Mouse (Mus musculus) left cerebral cortex, adult 18-20 months (tissue): ENCODE results near the gene Prox2. TPM values are rescaled to one million over a fixed set of nuclear protein-coding genes. Genes with fewer than 3 reads are reported as not detected.

Experiments used
- DNase-seq, 2 experiments: peaks; one replicate each; pipeline ENCODE4 v3.0.0; 2021 to 2022; ENCODE audit warnings: low spot score in 2 of 2, mixed read lengths in 1 of 2
- total RNA-seq, 2 experiments: library from RNA; stranded (reverse); gene quantifications; 2 replicates each; pipeline ENCODE4 v1.2.3; 2021

The Prox2 gene
- total RNA-seq, 2 experiments from 2014 or later = 1.00 to 2.3 TPM

DNA sequence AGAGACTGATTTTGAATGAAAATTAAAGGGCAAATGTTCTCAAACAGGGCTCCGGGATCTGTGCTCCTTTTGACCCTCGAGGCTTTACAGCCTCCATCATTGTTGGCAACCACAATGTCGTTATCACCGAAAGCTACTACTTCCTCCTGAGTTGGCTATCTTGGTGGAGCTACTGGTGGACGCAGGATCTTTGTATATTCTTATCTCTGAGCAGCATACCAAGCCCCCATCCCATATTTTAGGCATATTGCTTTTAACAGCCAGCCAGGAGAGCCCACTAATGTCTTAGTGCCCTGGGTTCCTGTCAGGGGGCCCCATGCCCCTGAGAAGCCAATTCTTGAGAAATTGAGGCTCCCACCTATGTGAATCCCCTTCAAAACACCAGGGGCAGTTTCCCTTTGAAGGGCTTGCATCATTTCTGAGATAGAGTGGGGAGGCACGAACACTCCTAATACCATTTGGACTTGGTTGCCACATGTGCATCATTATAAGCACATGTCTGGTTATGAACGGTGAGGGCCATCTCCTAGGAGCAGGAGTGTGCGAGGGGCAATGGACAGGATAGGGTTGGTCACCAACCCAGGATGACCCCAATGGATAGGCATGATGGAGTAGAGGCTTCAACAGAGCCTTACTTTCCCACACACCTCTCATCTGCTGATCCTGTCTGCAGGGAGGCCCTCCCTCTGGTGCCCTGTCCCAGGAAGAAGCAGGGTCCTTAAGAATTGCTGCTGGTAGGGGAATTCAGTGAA is 23.7 kb upstream of the Prox2 start:
- no peak for DNase-seq

GRCm38 (mm10) chr12:85131361-85131760 is 20.8 kb upstream of the Prox2 start:
- no peak for DNase-seq

GRCm38 (mm10) chr12:85129426-85129978 is 18.9 kb upstream of the Prox2 start:
- no peak for DNase-seq

DNA sequence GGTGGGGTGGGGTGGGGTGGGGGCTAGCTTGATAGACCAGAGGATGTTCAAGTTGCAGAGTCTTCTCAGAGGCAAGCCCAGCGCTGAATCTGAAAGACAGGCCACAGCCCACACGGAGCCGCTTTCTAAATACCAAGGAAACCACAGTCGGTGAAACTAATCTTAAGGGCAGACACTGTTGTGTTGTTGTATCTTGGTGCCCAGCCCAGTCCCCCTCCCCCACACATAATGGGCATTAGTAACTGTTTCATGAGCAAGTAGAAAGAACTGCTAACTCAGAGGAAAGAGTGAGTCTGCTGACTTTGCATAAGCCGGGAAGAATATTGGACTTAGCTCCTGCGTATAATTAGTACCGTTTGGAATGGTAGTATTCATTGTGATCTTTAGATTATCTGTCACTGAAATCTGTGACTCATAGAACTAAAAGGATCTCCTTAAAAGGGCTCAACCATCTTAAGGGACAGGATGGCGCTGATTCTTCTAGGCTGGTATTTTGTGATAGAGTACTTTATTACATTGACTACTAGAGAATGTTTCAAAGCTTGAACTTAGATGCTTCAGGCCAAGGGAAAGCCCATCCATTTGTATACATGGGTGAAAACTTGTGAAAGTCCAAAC is 16.5 kb upstream of the Prox2 start:
- DNase-seq = no peak

GRCm38 (mm10) chr12:85124751-85125150 is 14.2 kb upstream of the Prox2 start:
- no peak for DNase-seq

DNA sequence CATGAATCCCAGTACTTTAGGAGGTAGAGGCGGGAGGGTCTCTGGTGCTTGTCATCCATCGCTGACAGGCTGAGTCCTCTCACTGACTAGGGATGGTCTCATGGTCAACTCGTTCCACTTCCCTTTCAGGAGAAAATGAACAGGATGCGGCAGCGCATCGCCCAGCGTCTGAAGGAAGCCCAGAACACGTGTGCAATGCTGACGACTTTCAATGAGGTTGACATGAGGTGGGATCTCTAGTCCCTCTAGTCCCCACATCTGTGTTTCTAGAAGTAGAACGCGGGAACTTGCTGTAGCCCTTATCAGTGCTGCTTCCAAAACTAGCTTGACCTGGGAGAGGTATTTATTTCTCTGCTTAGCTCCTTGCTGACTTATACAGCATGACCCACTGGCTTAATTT is 13.1 kb upstream of the Prox2 start:
- DNase-seq = no peak

GRCm38 (mm10) chr12:85123108-85123530 is 12.6 kb upstream of the Prox2 start:
- no peak for DNase-seq

DNA sequence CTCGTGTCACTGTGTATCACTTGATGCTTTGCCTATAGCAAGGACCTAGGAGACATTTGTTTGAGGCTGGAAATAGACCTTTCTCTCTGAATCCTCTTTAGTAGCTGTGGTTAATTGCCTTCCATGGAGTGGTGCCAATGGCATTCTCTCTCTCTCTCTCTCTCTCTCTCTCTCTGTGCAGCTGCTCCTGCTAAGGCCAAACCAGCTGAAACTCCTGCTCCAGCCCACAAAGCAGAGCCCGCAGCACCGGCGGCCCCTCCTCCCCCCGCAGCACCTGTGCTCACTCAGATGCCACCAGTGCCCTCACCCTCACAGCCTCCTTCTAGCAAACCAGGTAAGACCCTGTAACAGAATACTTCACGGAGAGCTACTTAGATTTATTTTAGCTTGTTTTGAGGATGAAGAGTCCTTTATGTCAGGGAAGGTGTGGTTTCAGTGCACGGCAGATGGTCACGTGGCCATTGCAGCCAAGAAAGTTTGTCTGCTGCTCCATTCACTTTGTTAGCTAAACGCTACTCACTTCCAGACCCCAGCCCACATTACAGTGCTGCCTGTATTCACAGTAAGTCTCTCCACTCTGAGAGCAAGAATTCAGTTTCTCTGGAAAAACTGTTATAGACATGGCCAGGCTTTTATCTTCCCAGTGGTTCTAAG is 11.4 kb upstream of the Prox2 start:
- DNase-seq = no peak

DNA sequence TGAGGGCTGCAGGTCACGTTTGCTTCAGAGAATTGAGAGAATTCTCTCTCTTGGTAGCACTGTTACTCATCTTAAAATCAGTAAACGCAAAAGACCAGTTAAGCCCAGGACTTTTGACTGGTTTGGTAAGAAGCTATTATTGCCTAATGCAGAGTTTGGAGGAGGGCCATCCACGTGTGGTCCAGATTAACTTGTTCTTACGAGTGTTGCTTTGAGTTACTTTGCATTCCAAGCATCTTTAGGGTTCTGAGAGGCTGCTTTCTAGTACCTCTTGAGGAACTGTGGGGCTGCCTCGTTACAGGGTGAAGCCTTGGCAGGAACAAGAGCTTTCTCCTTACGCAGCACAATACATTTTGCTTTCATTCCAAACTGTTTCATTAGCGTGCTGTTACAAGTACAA is 5.1 kb upstream of the Prox2 start:
- DNase-seq = no peak

- no peak for DNase-seq
Observed at GRCm38 (mm10) chr12:85113917-85114316, 3.4 kb upstream of the Prox2 start.

GRCm38 (mm10) chr12:85113337-85113736 is 2.8 kb upstream of the Prox2 start:
- DNase-seq = no peak

DNA sequence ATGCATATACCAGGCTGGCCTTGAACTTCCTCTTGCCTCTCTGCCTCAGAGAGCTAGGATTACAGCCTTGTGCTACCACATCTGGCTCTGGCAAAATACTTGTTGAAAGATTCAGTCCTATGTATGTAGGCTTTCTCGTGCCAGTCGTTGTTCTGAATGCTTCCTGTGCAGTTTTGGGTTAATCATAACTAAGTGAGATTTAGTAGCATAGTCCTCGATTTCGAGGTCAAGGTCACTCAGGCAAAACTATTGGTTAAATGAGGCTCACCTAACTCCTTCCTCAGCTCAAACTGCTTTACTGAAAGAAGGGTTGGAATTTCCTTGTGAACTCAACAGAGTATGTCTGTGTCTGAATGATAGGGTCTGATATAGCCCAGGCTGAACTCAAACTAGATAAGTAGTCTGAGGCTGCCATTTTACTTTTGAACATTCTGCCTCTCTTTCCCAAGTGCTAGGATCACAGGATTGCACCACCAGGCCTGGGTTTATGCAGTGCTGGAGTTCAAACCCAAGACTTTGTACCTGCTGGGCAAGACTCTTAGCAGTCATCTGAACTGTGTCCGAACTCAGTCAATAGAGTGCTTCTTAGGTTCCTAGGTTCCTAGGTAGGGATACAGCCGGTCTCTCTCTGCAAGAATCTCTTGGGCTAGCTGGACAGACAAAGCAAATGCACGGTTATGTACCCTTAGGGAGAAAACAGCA is 2.1 kb upstream of the Prox2 start:
- no peak for DNase-seq

GRCm38 (mm10) chr12:85110011-85110697 is 405 bp downstream of the Prox2 start:
- no peak for DNase-seq

DNA sequence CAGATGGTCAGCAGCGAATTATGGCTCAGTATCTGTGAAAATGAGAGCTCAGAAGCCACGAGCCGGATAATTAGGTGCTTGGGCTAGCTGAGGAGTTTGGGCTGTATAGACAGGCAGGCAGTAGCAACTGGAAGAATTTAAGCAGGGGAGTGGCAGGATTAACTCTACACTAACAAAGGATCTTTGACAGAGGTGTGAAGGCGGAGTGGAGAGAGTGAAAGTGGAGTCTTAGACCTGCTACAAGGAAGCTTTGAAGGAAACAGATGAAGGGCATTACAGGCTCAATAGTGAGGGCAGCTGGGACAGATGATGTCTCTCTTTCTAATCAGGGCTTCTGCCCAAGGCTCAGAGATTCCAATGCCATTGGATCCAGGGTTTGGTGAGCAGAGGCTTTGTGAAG is 1.1 kb downstream of the Prox2 start:
- no peak for DNase-seq

DNA sequence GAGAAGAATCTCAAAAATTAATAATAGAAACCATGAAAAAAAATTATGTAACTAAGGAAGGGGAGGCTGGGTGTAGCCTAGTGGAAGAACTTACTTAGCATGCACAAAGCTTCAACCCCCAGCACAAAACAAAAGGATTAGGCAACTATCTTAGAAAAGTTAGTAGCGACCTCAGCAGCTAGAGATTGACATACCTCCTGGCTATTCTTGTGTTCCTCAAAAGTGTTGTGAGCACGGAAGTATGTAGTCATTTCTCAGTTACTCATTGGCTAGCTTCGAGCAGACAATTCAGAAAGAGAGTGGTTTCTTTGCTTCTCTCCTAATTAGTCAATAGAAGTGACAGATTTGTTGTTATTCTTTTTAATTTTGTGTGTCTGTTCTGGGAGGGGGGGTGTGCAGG is 1.9 kb downstream of the Prox2 start:
- DNase-seq = no peak

- no peak for DNase-seq
Observed at GRCm38 (mm10) chr12:85106292-85106691, 4.3 kb downstream of the Prox2 start.

GRCm38 (mm10) chr12:85104789-85105188 is 5.8 kb downstream of the Prox2 start:
- DNase-seq = no peak

- no peak for DNase-seq
Observed at GRCm38 (mm10) chr12:85103096-85103495, 7.5 kb downstream of the Prox2 start.

GRCm38 (mm10) chr12:85101521-85102106 is 8.9 kb downstream of the Prox2 start:
- no peak for DNase-seq

DNA sequence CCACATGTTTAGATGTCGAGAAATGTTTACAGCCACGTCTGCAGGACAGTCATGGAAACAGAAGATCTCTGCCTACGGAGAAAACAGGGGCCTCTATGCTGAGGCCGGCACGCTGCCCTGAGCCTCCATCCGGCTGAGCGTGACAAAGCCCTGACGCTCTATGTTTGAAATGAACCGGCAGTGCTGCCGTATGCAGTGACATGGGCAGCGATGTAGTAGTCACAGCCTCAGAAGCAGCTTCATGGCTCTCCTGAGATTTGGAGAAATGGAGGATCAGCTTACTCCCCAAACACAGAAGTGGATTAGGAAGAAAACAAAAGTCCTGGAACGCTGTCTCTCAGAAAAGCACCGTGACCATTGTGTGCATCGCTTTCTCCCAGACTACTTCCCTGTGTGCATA is 9.6 kb downstream of the Prox2 start:
- DNase-seq = no peak

- no peak for DNase-seq
Observed at GRCm38 (mm10) chr12:85095859-85096258, 14.7 kb downstream of the Prox2 start.
